Mouse (Mus musculus): Measurements from ENCODE around the gene Isg20l2. TPM values are rescaled to one million over a fixed set of nuclear protein-coding genes. Genes with fewer than 3 reads are reported as not detected.

The Isg20l2 gene
- polyA plus RNA-seq, 1 experiment from 2014 or later, result 51.0 TPM

DNA sequence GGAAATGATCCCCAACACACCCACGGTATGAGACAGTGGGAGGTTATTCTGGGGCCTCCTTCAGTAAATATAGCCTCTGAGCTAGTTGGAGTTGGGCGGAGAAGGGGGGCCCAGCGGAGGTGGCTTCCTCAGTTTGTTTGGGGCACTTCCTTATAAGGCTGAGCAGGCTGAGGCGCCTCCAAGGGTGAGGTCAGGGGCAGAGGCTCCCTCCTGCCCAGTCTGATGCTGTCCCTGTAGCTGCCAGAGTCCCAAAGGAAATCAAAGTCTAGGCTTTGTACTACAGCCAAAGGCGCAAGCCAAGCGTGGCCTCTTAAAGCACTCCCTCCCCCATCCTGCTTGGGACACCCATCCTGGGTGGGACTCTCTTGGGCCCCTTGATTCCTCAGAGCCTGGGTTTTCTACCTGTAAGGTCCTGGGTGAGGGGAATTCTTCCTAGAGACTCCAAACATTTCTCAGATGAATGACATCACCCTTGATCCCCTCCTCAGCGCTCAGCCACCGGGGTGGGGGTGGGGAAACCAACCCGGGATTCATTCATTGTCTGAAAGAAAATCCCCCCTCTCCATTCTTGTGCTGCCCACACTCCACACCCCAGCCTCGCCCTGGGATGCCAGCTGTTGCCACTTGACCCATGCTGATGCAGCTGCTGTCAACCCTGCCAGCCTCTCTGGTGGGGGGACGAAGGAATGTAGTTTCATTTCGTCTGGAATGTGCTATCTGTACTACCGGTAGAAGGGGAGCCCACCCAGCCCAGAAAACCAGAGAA lies 52.9 kb downstream of the Isg20l2 start:
- under 1% methylated on average over 13 of the region's 13 CpGs for WGBS
- H3K36me3 ChIP-seq, result peaks cover 5% of the 10 kb centered on the region; the same call in 1 of the 2 replicates
- H3K4me1 ChIP-seq (replicated peaks), result peaks cover 86% of the 10 kb centered on the region
- H3K9me3 ChIP-seq, result no peaks in the 10 kb centered on the region
- H3K9ac ChIP-seq (replicated peaks), result peak overlapping the region; percentile 39
- peak overlapping the region; percentile 37 for H3K4me2 ChIP-seq (replicated peaks)
- peak overlapping the region; percentile 61 for H3K27ac ChIP-seq
- no peak overlapping the region for H3K4me3 ChIP-seq (replicated peaks)
- ATAC-seq, result peak; percentile 32
- no peaks in the 10 kb centered on the region for H3K27me3 ChIP-seq

DNA sequence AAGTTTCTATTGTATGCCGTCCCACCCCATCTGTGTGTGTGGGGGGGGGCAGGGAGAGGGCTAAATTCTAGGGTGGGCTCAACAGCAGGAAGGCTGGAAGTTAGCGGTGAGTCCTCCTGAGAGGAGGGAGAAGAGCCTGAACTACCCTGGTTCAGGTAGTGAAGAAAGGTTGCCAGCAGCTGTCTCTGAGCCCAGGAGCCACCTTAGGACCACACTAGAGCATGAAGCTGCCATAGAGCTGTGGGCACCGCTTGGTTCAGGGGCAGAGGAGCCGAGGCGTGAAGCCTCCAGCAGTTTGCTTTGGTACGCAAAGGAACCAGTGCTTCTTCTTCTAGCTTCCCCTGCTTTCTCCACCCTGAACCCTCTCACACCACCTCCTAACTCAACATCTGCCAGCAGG lies 53.5 kb downstream of the Isg20l2 start:
- 43% methylated on average over 6 of the region's 6 CpGs for WGBS
- H3K4me1 ChIP-seq (replicated peaks), result peaks cover 92% of the 10 kb centered on the region
- H3K4me3 ChIP-seq (replicated peaks), result no peak overlapping the region
- H3K27me3 ChIP-seq, result peaks cover 3% of the 10 kb centered on the region; the same call in 1 of the 2 replicates
- H3K9ac ChIP-seq (replicated peaks), result no peak overlapping the region
- H3K27ac ChIP-seq, result peak overlapping the region; percentile 61
- no peaks in the 10 kb centered on the region for H3K9me3 ChIP-seq
- no peaks in the 10 kb centered on the region; the same call in 1 of the 2 replicates for H3K36me3 ChIP-seq
- H3K4me2 ChIP-seq (replicated peaks), result peak overlapping the region; percentile 37
- ATAC-seq, result no peak

DNA sequence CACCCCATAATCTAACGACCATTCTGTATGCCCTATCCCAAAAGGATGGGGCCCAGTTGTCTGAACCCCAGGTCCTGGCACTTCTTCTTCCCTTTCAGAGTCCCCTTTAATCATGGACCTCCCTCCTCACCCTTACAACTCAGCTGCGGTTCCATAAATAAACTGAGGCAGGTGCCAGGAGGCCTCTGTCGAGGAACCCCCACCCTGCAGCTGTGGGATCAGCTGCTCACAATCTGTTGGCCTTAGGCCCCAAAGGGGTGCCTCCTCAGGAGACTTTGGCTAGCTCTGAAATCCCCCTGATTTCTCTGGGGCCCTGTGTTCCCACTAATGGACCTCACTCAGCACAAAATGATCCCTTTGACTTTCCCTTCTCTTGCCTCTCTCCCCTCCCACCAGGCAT lies 54.0 kb downstream of the Isg20l2 start:
- Histone ChIP-seq H3K27me3 (peaks cover 7% of the 10 kb centered on the region), H3K4me3 (replicated peaks) (no peak overlapping the region), H3K4me2 (replicated peaks) (no peak overlapping the region), H3K27ac (no peak overlapping the region), H3K36me3 (no peaks in the 10 kb centered on the region; the same call in 1 of the 2 replicates), H3K9me3 (no peaks in the 10 kb centered on the region), H3K9ac (replicated peaks) (no peak overlapping the region), H3K4me1 (replicated peaks) (peaks cover 92% of the 10 kb centered on the region)
- no peak for ATAC-seq
- 36% methylated on average over 3 of the region's 3 CpGs for WGBS

DNA sequence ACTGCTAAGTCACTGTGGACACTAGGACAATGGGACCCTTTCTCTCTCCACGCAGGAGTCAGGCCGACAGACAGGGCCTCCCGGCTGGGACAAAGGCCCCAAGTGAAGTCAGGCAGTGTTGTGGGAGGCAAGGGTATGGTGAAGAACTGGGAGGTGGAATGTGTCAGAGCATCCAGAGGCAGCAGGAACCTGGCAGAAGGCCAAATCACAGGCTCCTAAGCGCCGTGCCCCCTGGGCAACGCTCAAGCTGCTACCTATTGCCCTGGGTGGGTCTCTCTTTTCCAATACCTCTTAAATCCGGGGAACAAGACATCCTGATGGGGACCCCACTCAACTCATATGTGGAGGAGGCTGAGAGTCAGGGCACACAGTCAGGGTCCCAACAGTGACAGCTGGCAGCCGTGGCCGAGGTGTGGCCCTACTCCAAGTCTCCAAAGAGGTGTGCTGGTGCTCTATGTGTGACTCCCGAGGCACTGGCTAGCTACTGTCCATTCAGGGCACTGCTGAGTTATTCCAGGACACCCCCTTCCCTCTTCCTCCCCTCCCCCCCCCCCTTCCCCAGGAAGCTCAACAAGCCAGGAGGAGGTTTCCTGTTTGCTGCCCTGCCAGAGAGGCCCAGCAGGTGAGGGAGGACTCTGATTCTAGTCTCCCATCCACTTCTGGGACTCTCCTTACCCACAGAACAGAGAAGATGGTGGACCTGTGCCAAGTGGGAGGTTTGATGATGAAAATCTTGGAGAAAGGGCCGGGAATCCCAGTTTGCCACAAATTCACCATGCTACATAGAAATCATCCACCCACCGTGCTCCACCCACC lies 55.6 kb downstream of the Isg20l2 start:
- H3K4me2 ChIP-seq (replicated peaks), result peak overlapping the region; percentile 22
- 29% methylated on average over 12 of the region's 12 CpGs for WGBS
- H3K4me1 ChIP-seq (replicated peaks), result peaks cover 77% of the 10 kb centered on the region
- no peak for ATAC-seq
- H3K27me3 ChIP-seq, result peaks cover 23% of the 10 kb centered on the region
- 0 out of 2 replicates have a peak overlapping the region, but pooled peaks have one; percentile 5 for H3K9ac ChIP-seq (replicated peaks)
- no peaks in the 10 kb centered on the region for H3K36me3 ChIP-seq
- no peak overlapping the region for H3K4me3 ChIP-seq (replicated peaks)
- H3K9me3 ChIP-seq, result no peaks in the 10 kb centered on the region
- peak overlapping the region; percentile 60; the same call in 1 of the 2 replicates for H3K27ac ChIP-seq

DNA sequence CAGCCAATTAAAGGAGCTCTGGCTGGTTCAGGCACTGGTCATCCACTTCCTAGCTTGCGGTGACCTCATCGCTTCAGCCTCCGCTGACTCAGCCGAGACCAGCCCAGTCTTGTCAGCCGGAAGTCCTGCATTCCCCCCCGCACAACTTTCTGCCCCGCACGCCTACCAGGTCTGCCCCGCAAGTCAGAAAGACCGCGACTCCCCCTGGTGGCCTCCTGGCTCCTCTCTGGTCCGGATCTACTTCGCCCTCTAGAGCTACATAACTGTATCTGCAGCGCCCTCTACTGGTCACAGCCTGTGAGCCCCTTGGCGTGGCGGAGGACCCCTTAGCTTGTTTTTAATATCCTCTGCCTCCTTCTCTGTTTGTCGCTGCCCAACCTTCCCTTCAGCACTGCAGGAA lies 56.8 kb downstream of the Isg20l2 start:
- peak overlapping the region; percentile 37 for H3K4me3 ChIP-seq (replicated peaks)
- H3K4me1 ChIP-seq (replicated peaks), result peaks cover 66% of the 10 kb centered on the region
- peak overlapping the region; percentile 60 for H3K4me2 ChIP-seq (replicated peaks)
- H3K27me3 ChIP-seq, result peaks cover 32% of the 10 kb centered on the region
- peak; percentile 82 for ATAC-seq
- H3K27ac ChIP-seq, result peak overlapping the region; percentile 63
- H3K9me3 ChIP-seq, result no peaks in the 10 kb centered on the region
- H3K36me3 ChIP-seq, result no peaks in the 10 kb centered on the region
- H3K9ac ChIP-seq (replicated peaks), result no peak overlapping the region; the same call in 1 of the 2 replicates
- WGBS, result under 1% methylated on average over 17 of the region's 17 CpGs

DNA sequence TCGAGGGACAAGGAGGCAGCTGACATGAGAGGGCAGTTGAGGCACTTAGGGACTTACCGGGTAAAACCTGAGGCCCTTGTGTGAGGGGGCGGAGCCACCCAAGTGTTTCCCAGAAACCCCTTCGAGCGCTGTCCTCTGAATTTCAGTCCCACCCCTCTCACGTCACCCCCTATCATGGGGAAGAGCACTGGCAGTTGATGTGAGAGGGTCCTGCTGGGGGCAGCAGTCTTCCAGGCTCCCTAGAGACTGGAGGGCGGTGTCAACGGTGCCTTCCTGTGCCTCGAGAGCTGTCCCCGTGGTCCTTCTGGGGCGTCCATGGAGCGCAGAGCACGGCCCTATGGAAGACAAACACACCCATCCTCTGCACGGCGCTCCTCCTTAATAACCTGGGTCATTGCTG lies 57.5 kb downstream of the Isg20l2 start:
- under 1% methylated on average over 15 of the region's 15 CpGs for WGBS
- peak; percentile 65 for ATAC-seq
- Histone ChIP-seq H3K9me3 (no peaks in the 10 kb centered on the region), H3K27me3 (peaks cover 36% of the 10 kb centered on the region), H3K27ac (peak overlapping the region; percentile 63), H3K4me2 (replicated peaks) (peak overlapping the region; percentile 60), H3K9ac (replicated peaks) (peak overlapping the region; percentile 57), H3K4me3 (replicated peaks) (peak overlapping the region; percentile 37), H3K4me1 (replicated peaks) (peaks cover 59% of the 10 kb centered on the region), H3K36me3 (no peaks in the 10 kb centered on the region)

DNA sequence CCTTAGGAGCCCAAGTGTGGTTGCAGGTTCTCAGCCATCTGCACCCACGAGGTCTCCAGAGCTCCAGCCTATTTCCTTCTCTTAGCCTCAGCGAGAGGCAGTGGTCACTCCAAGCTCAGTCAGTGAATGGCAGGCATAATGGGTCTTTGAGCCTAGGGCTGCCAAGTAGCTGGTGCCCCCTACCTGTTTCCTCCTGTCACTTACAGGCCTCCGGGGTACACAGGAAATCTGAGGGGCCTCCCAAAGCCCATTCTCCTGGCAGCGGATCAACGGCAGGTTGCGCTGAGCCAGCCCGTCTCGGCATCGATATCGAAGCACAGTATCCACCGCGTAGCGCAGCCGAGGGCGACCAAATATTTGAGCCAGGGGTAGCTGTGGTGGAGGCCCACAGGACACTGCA lies 58.0 kb downstream of the Isg20l2 start:
- no peaks in the 10 kb centered on the region for H3K36me3 ChIP-seq
- no peaks in the 10 kb centered on the region for H3K9me3 ChIP-seq
- peak overlapping the region; percentile 63; the same call in 1 of the 2 replicates for H3K27ac ChIP-seq
- ATAC-seq, result peak; percentile 5
- H3K27me3 ChIP-seq, result peaks cover 40% of the 10 kb centered on the region
- peak overlapping the region; percentile 57 for H3K9ac ChIP-seq (replicated peaks)
- WGBS, result 3% methylated on average over 15 of the region's 15 CpGs
- H3K4me2 ChIP-seq (replicated peaks), result peak overlapping the region; percentile 60
- peak overlapping the region; percentile 37 for H3K4me3 ChIP-seq (replicated peaks)
- H3K4me1 ChIP-seq (replicated peaks), result peaks cover 54% of the 10 kb centered on the region

DNA sequence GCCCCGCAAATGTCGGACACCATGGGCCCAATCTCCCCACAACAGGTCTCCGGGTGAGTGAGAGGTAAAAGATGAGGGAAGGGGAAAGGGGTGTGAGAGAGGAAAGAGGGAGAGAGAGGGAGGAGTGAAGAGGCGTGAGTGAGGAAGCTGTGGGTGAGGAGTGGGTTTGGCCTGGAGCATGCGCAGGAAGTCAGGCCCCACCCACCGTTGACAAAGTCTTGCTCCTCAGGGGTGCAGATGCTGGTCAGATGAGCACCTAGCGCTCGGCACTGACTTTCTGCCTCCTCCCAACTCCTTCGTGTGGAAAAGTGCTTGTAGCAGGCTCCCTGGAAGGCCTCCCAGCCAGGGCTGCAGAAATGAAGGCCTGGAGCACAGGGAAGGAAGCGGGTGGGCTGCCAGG lies 59.8 kb downstream of the Isg20l2 start:
- Histone ChIP-seq H3K4me2 (replicated peaks) (no peak overlapping the region), H3K27ac (no peak overlapping the region), H3K4me1 (replicated peaks) (peaks cover 36% of the 10 kb centered on the region), H3K27me3 (peaks cover 59% of the 10 kb centered on the region), H3K4me3 (replicated peaks) (no peak overlapping the region), H3K9me3 (no peaks in the 10 kb centered on the region), H3K9ac (replicated peaks) (no peak overlapping the region), H3K36me3 (no peaks in the 10 kb centered on the region)
- WGBS, result 39% methylated on average over 10 of the region's 10 CpGs
- no peak for ATAC-seq

Other genes with a start within 250 kb of the Isg20l2 start
- gene Lrrc71, start 181.7 kb upstream of the Isg20l2 start, polyA plus RNA-seq (2015; fragmentation: Nextera tagmentation; extraction: Ambion mirVana), result 0.36 and 0.62 TPM in 2 replicates
- gene Ntrk1, start 135.2 kb upstream of the Isg20l2 start, polyA plus RNA-seq (2015; fragmentation: Nextera tagmentation; extraction: Ambion mirVana), result 2.4 and 2.5 TPM in 2 replicates
- gene Insrr, start 133.4 kb upstream of the Isg20l2 start, polyA plus RNA-seq (2015; fragmentation: Nextera tagmentation; extraction: Ambion mirVana), result 0.82 and 0.87 TPM in 2 replicates
- gene Pear1, start 106.0 kb upstream of the Isg20l2 start, polyA plus RNA-seq (2015; fragmentation: Nextera tagmentation; extraction: Ambion mirVana), result 4.8 and 7.1 TPM in 2 replicates
- gene Sh2d2a, start 83.6 kb upstream of the Isg20l2 start, polyA plus RNA-seq (2015; fragmentation: Nextera tagmentation; extraction: Ambion mirVana), result not detected in 2 replicates
- 13.8 and 15.6 TPM in 2 replicates for gene Prcc, start 44.7 kb upstream of the Isg20l2 start, polyA plus RNA-seq (2015; fragmentation: Nextera tagmentation; extraction: Ambion mirVana)
- gene Hdgf, start 24.0 kb upstream of the Isg20l2 start, polyA plus RNA-seq (2015; fragmentation: Nextera tagmentation; extraction: Ambion mirVana), result 125 and 176 TPM in 2 replicates
- 69.1 and 72.1 TPM in 2 replicates for gene Mrpl24, start 10.8 kb upstream of the Isg20l2 start, polyA plus RNA-seq (2015; fragmentation: Nextera tagmentation; extraction: Ambion mirVana)
- 19.8 and 24.9 TPM in 2 replicates for gene Rrnad1, start 403 bp downstream of the Isg20l2 start, polyA plus RNA-seq (2015; fragmentation: Nextera tagmentation; extraction: Ambion mirVana)
- 129 and 135 TPM in 2 replicates for gene Crabp2, start 18.4 kb downstream of the Isg20l2 start, polyA plus RNA-seq (2015; fragmentation: Nextera tagmentation; extraction: Ambion mirVana)
- gene Nes, start 40.8 kb downstream of the Isg20l2 start, polyA plus RNA-seq (2015; fragmentation: Nextera tagmentation; extraction: Ambion mirVana), result 61.9 and 77.6 TPM in 2 replicates
- 10.1 and 14.0 TPM in 2 replicates for gene Bcan, start 69.9 kb downstream of the Isg20l2 start, polyA plus RNA-seq (2015; fragmentation: Nextera tagmentation; extraction: Ambion mirVana)
- 0.14 and 0.55 TPM in 2 replicates for gene Hapln2, start 97.3 kb downstream of the Isg20l2 start, polyA plus RNA-seq (2015; fragmentation: Nextera tagmentation; extraction: Ambion mirVana)
- 28.1 and 28.3 TPM in 2 replicates for gene Gpatch4, start 112.8 kb downstream of the Isg20l2 start, polyA plus RNA-seq (2015; fragmentation: Nextera tagmentation; extraction: Ambion mirVana)
- 154 and 157 TPM in 2 replicates for gene Naxe, start 128.2 kb downstream of the Isg20l2 start, polyA plus RNA-seq (2015; fragmentation: Nextera tagmentation; extraction: Ambion mirVana)
- gene Ttc24, start 148.0 kb downstream of the Isg20l2 start, polyA plus RNA-seq (2015; fragmentation: Nextera tagmentation; extraction: Ambion mirVana), result not detected in 2 replicates
- 6.2 and 6.6 TPM in 2 replicates for gene Iqgap3, start 151.7 kb downstream of the Isg20l2 start, polyA plus RNA-seq (2015; fragmentation: Nextera tagmentation; extraction: Ambion mirVana)
- gene Mef2d, start 212.1 kb downstream of the Isg20l2 start, polyA plus RNA-seq (2015; fragmentation: Nextera tagmentation; extraction: Ambion mirVana), result 15.1 and 16.9 TPM in 2 replicates

Measured in midbrain, embryonic 13.5 days (tissue).